Mouse (Mus musculus) testis, adult 2 months (tissue): ENCODE data around the gene Pfdn5. TPM values are rescaled to one million over a fixed set of nuclear protein-coding genes. Genes with fewer than 3 reads are reported as not detected.

Experiments
- H3K27ac ChIP-seq: fragments of 200-500 bp; 2 replicates; pipeline ENCODE4 v1.5.1; 2012; ENCODE audit warnings: low read depth, low read length; ENCODE audit not compliant: control insufficient read depth, insufficient read depth
- H3K27me3 ChIP-seq: fragments of 200-500 bp; 2 replicates; pipeline ENCODE4 v1.6.1; 2012; ENCODE audit warnings: mild to moderate bottlenecking, low read length, moderate library complexity; ENCODE audit not compliant: control insufficient read depth, insufficient read depth
- H3K36me3 ChIP-seq: fragments of 200-500 bp; 2 replicates; pipeline ENCODE4 v1.6.1; 2012; ENCODE audit warnings: mild to moderate bottlenecking, low read length; ENCODE audit not compliant: control insufficient read depth, insufficient read depth
- H3K4me1 ChIP-seq: fragments of 200-500 bp; 2 replicates; pipeline ENCODE4 v1.6.1; 2012; ENCODE audit warnings: low read length; ENCODE audit not compliant: control insufficient read depth, insufficient read depth
- H3K4me3 ChIP-seq: fragments of 200-500 bp; 2 replicates; pipeline ENCODE4 v1.5.1; 2012; ENCODE audit warnings: low read depth, mild to moderate bottlenecking, low read length, moderate library complexity, mixed read lengths; ENCODE audit not compliant: control insufficient read depth
- CTCF ChIP-seq: fragments of 200-500 bp; IDR thresholded peaks from 2 replicates; pipeline ENCODE4 v1.5.1; 2012; ENCODE audit warnings: low read depth, mild to moderate bottlenecking, inconsistent platforms, low read length, moderate library complexity; ENCODE audit not compliant: control insufficient read depth, insufficient read depth, insufficient replicate concordance
- POLR2A ChIP-seq: fragments of 200-500 bp; IDR thresholded peaks from 2 replicates; pipeline ENCODE4 v1.6.1; 2012; ENCODE audit warnings: low read depth, mild to moderate bottlenecking, inconsistent platforms, low read length, moderate library complexity; ENCODE audit not compliant: control insufficient read depth
- polyA plus RNA-seq: library from polyadenylated mRNA; depleted of rRNA; stranded (reverse); fragments of >200 nt; gene quantifications from 2 replicates; pipeline ENCODE4 v1.2.3, GENCODE M21; 2012

Gene Pfdn5
- polyA plus RNA-seq, 1 experiment = 331 TPM

DNA sequence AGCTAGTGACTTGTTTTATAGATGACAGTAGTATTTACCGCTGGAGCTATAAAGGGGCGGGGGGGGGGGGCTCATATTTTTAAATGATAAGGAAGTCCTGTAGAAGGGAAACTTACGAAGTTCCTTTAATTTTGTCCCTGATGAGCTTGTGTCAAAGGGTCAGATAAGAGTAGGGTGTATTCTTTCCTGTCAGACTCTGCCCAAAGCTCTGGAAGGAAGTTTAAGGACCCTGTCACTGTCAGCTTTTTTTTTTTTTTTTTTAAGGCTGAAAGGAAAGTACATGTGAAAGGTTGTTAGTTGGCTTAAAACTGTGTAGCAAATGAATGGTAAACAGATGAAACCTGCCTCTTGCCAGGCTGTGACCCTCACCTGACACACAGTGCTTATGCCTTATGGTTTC, 42.3 kb upstream of the Pfdn5 start:
- no peak overlapping the region for H3K4me3 ChIP-seq
- no peaks in the 10 kb centered on the region for H3K36me3 ChIP-seq
- peaks cover 10% of the 10 kb centered on the region for H3K4me1 ChIP-seq
- TF ChIP-seq POLR2A = no peak
- TF ChIP-seq CTCF = no peak
- no peak overlapping the region for H3K27ac ChIP-seq
- no peaks in the 10 kb centered on the region for H3K27me3 ChIP-seq

DNA sequence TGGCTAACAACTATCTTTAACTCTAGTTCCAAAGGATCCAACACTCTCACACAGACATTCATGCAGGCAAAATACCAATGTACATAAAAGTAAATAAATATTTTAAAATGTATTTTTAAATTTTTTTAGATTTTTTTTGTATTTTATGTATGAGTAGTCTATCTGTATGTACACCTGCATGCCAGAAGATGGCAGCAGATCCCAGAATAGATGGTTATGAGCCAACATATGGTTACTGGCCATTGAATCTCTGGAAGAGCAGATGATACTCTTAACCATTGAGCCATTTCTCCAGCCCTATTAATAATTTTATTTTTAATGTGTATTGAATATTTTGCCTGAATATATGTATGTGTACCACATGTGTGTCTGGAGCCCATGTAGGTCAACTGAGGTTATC, 38.5 kb upstream of the Pfdn5 start:
- TF ChIP-seq CTCF = no peak
- no peak for TF ChIP-seq POLR2A
- no peak overlapping the region for H3K27ac ChIP-seq
- no peaks in the 10 kb centered on the region for H3K27me3 ChIP-seq

DNA sequence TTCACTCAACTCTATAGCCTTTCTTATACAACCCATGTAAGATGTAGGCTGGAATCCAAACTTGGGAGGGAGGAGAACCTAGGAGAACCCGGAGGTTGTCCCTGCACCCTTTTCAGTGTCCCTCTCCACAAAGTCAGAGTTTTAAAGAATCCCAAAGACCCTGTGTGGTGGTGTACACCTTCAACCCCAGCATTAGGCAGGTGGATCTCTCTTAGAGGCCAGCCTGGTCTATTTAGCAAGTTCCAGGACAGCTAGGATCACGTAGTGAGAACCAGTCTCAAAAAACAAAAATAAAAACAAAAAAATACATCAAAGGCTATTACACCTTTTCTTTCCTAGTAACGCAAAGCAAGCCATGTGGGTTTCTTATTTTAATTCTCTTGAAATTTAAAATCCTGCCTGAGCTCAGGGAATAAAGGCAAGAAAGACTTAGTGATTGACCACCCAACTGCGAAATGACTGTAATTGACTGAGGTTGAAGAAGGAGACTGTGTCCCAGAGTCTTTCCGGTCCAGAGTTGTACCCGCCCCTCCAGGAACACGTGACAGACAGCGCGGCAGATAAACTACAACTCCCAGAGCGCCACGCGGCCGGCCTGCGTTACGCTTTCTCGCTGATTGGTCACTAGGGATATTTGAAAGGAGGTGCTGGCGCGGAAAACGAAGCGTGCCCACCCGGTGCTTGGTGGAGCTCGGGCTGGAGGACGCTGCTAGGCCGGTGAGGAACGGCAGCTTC, 30.1 kb upstream of the Pfdn5 start, which contains the start of gene Espl1:
TSS of gene Espl1 (plus strand) at position 634 of the 735 bp plus-strand sequence.
- peak within 1 kb of the TSS; percentile 70 for H3K27ac ChIP-seq
- H3K27me3 ChIP-seq = no peaks in the 10 kb centered on the region
- H3K36me3 ChIP-seq = peaks cover 2% of the 10 kb centered on the region; the same call in 1 of the 2 replicates
- peak within 1 kb of the TSS; percentile 87 for H3K4me3 ChIP-seq
- TF ChIP-seq CTCF (no peak), POLR2A (peak; percentile 80)
- H3K4me1 ChIP-seq = no peaks in the 10 kb centered on the region

More for the DNA sequence above, 38.5 kb upstream of the Pfdn5 start:
- H3K4me3 ChIP-seq = no peak overlapping the region
- no peaks in the 10 kb centered on the region for H3K4me1 ChIP-seq
- H3K36me3 ChIP-seq = no peaks in the 10 kb centered on the region

DNA sequence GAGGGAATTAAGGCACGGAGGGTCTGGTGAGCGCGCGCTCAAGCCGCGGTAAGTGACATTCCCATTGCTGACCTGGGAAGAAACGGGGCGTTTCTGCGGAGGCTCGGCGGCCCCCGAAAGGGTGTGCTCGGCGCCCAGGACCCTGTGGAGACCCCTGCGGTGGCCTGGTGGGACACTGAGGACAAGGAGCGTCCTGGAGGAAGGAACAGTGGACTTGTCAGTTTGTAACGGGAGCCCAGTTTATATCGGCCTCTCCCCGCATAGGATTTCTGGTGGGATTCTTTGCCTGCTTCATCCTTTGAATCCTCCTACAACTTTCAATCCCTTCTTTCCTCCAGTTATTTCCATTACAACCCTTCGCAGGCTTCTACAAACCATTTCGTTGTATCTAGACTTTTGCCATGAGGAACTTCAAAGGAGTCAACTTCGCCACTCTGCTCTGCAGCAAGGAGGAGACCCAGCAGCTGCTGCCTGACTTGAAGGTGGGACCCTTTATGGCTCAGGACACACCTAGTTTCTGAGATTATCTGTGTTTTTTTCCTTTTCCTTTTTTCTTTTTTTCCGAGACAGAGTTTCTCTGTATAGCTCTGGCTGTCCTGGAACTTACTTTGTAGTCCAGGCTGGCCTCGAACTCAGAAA, 29.4 kb upstream of the Pfdn5 start:
- peaks cover 2% of the 10 kb centered on the region; the same call in 1 of the 2 replicates for H3K36me3 ChIP-seq
- H3K27ac ChIP-seq = peak overlapping the region; percentile 70
- TF ChIP-seq CTCF (no peak), POLR2A (no peak)
- H3K4me3 ChIP-seq = peak overlapping the region; percentile 87
- no peaks in the 10 kb centered on the region for H3K4me1 ChIP-seq
- no peaks in the 10 kb centered on the region for H3K27me3 ChIP-seq

DNA sequence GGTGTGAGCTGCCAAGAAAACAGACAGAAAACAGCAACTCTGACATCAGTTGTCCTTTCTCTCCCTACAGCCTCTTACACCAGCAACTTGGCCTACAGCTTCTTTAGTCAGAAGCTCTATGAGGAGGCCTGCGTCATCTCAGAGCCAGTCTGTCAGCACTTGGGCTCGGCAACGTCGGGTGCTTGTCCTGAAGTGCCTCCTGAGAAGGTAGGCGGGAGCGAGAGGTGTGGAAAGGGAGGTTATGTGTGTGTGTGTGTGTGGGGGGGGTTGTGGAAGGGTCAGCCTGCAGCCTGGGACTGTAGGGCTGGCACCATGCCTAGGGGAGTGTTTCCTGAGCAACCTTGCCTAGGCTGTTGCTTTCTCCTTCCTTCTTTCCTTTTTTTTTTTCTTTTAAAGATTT, 23.4 kb upstream of the Pfdn5 start:
- Histone ChIP-seq H3K4me1 (no peaks in the 10 kb centered on the region), H3K27me3 (no peaks in the 10 kb centered on the region), H3K4me3 (no peak overlapping the region), H3K27ac (no peak overlapping the region), H3K36me3 (peaks cover 12% of the 10 kb centered on the region)
- TF ChIP-seq CTCF (no peak), POLR2A (no peak)

DNA sequence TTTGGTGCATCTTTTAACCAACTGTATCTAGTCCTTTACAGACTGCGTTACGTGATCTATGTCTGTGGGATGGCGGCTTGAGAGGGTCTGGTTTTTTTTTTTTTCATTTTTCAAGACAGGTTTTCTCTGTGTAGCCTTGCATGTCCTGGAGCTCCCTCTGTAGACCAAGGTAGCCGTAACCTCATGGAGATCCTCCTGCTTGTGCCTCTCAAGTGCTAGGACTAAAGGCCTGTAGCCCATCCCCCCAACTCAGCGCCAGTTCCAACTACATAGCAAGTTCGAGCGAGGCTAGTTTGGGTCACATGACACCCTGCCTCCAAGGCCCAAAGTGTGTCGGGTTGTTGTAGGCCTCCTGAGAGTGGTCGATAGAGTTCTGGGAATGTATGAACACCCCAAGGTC, 17.2 kb upstream of the Pfdn5 start:
- TF ChIP-seq CTCF = no peak
- TF ChIP-seq POLR2A = no peak
- Histone ChIP-seq H3K36me3 (peaks cover 9% of the 10 kb centered on the region), H3K27me3 (no peaks in the 10 kb centered on the region), H3K27ac (no peak overlapping the region), H3K4me1 (no peaks in the 10 kb centered on the region), H3K4me3 (no peak overlapping the region)

DNA sequence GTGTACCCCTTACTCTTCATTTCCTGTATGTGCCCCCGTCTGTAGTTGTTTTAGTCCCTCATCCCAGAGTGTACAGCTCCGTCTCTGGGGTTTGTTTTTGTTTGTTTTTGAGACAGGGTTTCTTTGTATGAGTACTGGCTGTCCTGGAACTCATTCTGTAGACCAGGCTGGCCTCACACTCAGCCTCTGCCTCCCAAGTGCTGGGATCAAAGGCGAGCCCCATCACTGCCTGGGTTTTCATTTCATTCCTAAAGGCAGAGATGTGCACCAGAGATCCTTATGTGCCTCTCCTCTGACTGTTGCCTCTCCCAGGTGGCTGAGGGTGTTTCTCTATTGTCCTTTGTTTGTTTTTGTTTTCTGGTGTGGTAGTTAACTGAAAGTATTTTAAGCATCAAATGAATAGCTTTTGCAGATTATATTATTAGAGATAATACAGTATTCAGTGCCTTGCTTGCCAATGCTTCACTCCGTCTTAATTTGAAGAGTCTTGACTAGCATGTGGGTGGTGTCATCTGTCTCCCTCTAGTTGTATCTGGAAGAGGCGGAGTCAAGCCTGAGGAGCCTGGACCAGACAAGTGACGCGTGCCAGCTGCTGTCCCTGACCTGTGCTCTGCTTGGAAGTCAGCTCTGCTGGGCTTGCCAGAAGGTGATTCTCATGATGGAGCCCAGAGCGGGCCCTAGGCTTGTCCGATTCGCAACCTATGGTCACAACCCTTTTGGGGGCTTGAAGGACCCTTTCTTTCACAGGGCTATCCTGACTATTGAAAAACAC, 15.7 kb upstream of the Pfdn5 start:
- TF ChIP-seq CTCF (no peak), POLR2A (no peak)
- no peak overlapping the region for H3K4me3 ChIP-seq
- H3K4me1 ChIP-seq = no peaks in the 10 kb centered on the region
- no peaks in the 10 kb centered on the region for H3K27me3 ChIP-seq
- peaks cover 6% of the 10 kb centered on the region for H3K36me3 ChIP-seq
- no peak overlapping the region for H3K27ac ChIP-seq
